Mouse (Mus musculus): ENCODE measurements around the gene Ankrd7. TPM values are rescaled to one million over a fixed set of nuclear protein-coding genes. Genes with fewer than 3 reads are reported as not detected.

The Ankrd7 gene
- total and polyA plus RNA-seq, 3 experiments: 0.20 TPM; not detected in 2

DNA sequence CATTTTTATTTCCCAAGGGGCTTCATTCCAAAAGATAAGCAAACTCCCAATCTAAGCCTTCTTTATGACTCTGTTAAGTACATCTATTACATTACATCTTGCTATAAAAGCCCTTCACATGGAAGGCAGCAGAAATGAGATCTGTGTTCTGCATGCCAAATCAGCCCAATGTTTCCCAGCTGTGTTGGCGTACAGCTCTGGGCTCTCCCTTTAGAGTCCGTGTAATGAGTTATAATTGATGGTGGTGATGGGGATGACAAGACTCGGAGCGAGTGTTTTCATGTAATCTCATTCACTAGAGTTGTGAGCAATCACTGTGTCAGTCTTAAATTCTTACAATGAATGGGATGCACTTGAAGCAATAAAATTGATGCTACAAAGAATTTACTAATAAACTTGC, 49.9 kb downstream of the Ankrd7 start:
- no peaks in the 10 kb centered on the region for H3K27me3 ChIP-seq (replicated peaks)
- H3K4me3 ChIP-seq (replicated peaks in 1 of 3; ENCODE audit: low read depth in 2 of 3, low read length in 2 of 3, poor library complexity in 1 of 3): no peak overlapping the region
- no peaks in the 10 kb centered on the region for H3K36me3 ChIP-seq (replicated peaks in 1 of 2; ENCODE audit: control insufficient read depth in 1 of 2, insufficient read depth in 1 of 2, low read length in 1 of 2)
- DNase-seq (ENCODE audit: extremely low read depth): no peak
- H3K9ac ChIP-seq (ENCODE audit: insufficient read depth, low read depth): no peak overlapping the region
- H3K4me2 ChIP-seq (ENCODE audit: insufficient read depth, low read depth, poor library complexity, severe bottlenecking): no peak overlapping the region
- H3K4me1 ChIP-seq (ENCODE audit: control insufficient read depth in 1 of 2, insufficient read depth in 2 of 2): no peaks in the 10 kb centered on the region
- no peak for TF ChIP-seq RAD21 (IDR thresholded peaks at IDR 0.05; ENCODE audit: low read depth, low read length)
- no peak for TF ChIP-seq GABPA (IDR thresholded peaks at IDR 0.05; ENCODE audit: insufficient replicate concordance, low read depth, low read length)
- TF ChIP-seq KAT2A (IDR thresholded peaks at IDR 0.05; ENCODE audit: insufficient replicate concordance, low read length): no peak
- no peak for TF ChIP-seq POLR2AphosphoS2 (IDR thresholded peaks at IDR 0.05; ENCODE audit: low read depth, low read length)
- no peak for TF ChIP-seq CTCF (conservative IDR thresholded peaks at IDR 0.05 in 1 of 2, IDR thresholded peaks at IDR 0.05 in 1 of 2; ENCODE audit: low read depth in 2 of 2, low read length in 2 of 2)
- no peak for TF ChIP-seq TBP (conservative IDR thresholded peaks at IDR 0.05; ENCODE audit: low read depth, low read length)
- no peak for TF ChIP-seq ZMIZ1 (IDR thresholded peaks at IDR 0.05; ENCODE audit: low read depth, low read length)
- no peak for TF ChIP-seq RCOR1 (conservative IDR thresholded peaks at IDR 0.05; ENCODE audit: low read depth, low read length)
- TF ChIP-seq PAX5 (IDR thresholded peaks at IDR 0.05; ENCODE audit: low read length): no peak
- TF ChIP-seq MAZ (IDR thresholded peaks at IDR 0.05; ENCODE audit: low read depth, low read length): no peak
- TF ChIP-seq USF1 (IDR thresholded peaks at IDR 0.05; ENCODE audit: low read depth, low read length): no peak
- no peak for TF ChIP-seq UBTF (IDR thresholded peaks at IDR 0.05; ENCODE audit: low read depth, low read length)
- no peak for TF ChIP-seq ZNF384 (IDR thresholded peaks at IDR 0.05; ENCODE audit: low read depth, low read length)
- TF ChIP-seq ETS1 (conservative IDR thresholded peaks at IDR 0.05; ENCODE audit: low read depth, low read length): no peak
- no peak for TF ChIP-seq E2F4 (IDR thresholded peaks at IDR 0.05; ENCODE audit: insufficient replicate concordance, low read depth, low read length)
- TF ChIP-seq SMC3 (IDR thresholded peaks at IDR 0.05; ENCODE audit: low read depth, low read length): no peak
- dilution Hi-C loops (cut with MboI; ENCODE audit: extremely low pct_ligation_motif_present, extremely low pct_unique_long_range_greater_than_20kb, low sequenced_read_pairs): no loop called here
- no peaks in the 10 kb centered on the region for H3K79me2 ChIP-seq (replicated peaks; ENCODE audit: control insufficient read depth, extremely low read depth, insufficient read depth, poor library complexity, severe bottlenecking)
- in situ Hi-C loops (cut with MboI; ENCODE audit: low pct_ligation_motif_present, low pct_unique_long_range_greater_than_20kb, low sequenced_read_pairs): no loop called here
- H3K27ac ChIP-seq (ENCODE audit: insufficient read depth, low read depth): no peak overlapping the region
- H3K9me3 ChIP-seq (replicated peaks; ENCODE audit: low read length): no peaks in the 10 kb centered on the region

DNA sequence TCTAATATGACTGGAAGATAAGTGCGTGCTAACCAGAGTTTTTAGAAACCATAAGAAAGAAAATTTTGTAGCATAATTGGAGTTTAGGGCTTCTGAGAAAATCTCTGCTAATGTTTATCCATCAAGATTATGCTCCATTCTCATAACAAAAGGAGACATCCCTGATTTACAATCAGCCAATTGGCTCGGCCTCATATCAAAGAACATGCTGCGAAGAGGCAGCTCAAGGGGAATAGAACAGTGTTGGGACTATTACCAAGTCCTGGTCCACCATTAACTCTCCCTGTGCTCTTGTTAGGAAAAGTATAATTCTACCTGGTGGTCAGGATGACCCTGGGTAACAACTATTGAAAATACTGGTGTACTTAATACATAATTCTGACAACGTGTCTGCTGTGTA, 50.4 kb downstream of the Ankrd7 start:
- dilution Hi-C loops (cut with MboI; ENCODE audit: extremely low pct_ligation_motif_present, extremely low pct_unique_long_range_greater_than_20kb, low sequenced_read_pairs) (no loop called here), in situ Hi-C loops (cut with MboI; ENCODE audit: low pct_ligation_motif_present, low pct_unique_long_range_greater_than_20kb, low sequenced_read_pairs) (no loop called here)
- Histone ChIP-seq H3K4me3 (replicated peaks in 1 of 3; ENCODE audit: low read depth in 2 of 3, low read length in 2 of 3, poor library complexity in 1 of 3) (no peak overlapping the region), H3K9me3 (replicated peaks; ENCODE audit: low read length) (no peaks in the 10 kb centered on the region), H3K79me2 (replicated peaks; ENCODE audit: control insufficient read depth, extremely low read depth, insufficient read depth, poor library complexity, severe bottlenecking) (no peaks in the 10 kb centered on the region), H3K9ac (ENCODE audit: insufficient read depth, low read depth) (no peak overlapping the region), H3K4me2 (ENCODE audit: insufficient read depth, low read depth, poor library complexity, severe bottlenecking) (no peak overlapping the region), H3K27ac (ENCODE audit: insufficient read depth, low read depth) (no peak overlapping the region), H3K27me3 (replicated peaks) (no peaks in the 10 kb centered on the region), H3K4me1 (ENCODE audit: control insufficient read depth in 1 of 2, insufficient read depth in 2 of 2) (no peaks in the 10 kb centered on the region), H3K36me3 (replicated peaks in 1 of 2; ENCODE audit: control insufficient read depth in 1 of 2, insufficient read depth in 1 of 2, low read length in 1 of 2) (no peaks in the 10 kb centered on the region)
- DNase-seq (ENCODE audit: extremely low read depth): no peak
- TF ChIP-seq JUND (conservative IDR thresholded peaks at IDR 0.05; ENCODE audit: low read depth, low read length) (no peak), NRF1 (IDR thresholded peaks at IDR 0.05; ENCODE audit: low read depth, low read length) (no peak), ETS1 (conservative IDR thresholded peaks at IDR 0.05; ENCODE audit: low read depth, low read length) (no peak), USF2 (conservative IDR thresholded peaks at IDR 0.05; ENCODE audit: low read depth, low read length) (no peak), SMC3 (IDR thresholded peaks at IDR 0.05; ENCODE audit: low read depth, low read length) (no peak), BHLHE40 (IDR thresholded peaks at IDR 0.05; ENCODE audit: low read depth, low read length) (no peak), ZKSCAN1 (IDR thresholded peaks at IDR 0.05; ENCODE audit: borderline replicate concordance, low read depth, low read length) (no peak), PAX5 (IDR thresholded peaks at IDR 0.05; ENCODE audit: low read length) (no peak), MAZ (IDR thresholded peaks at IDR 0.05; ENCODE audit: low read depth, low read length) (no peak), MEF2A (IDR thresholded peaks at IDR 0.05; ENCODE audit: borderline replicate concordance, low read depth, low read length) (no peak), MYC (IDR thresholded peaks at IDR 0.05; ENCODE audit: low read depth, low read length) (no peak), MAX (IDR thresholded peaks at IDR 0.05; ENCODE audit: low read length) (no peak), E2F4 (IDR thresholded peaks at IDR 0.05; ENCODE audit: insufficient replicate concordance, low read depth, low read length) (no peak), JUN (IDR thresholded peaks at IDR 0.05; ENCODE audit: insufficient read depth, low read depth, low read length) (no peak), MXI1 (IDR thresholded peaks at IDR 0.05; ENCODE audit: low read depth, low read length) (no peak), RCOR1 (conservative IDR thresholded peaks at IDR 0.05; ENCODE audit: low read depth, low read length) (no peak), NELFE (IDR thresholded peaks at IDR 0.05; ENCODE audit: low read depth, low read length) (no peak)

All from CH12.LX (cell line).